Mouse (Mus musculus): ENCODE data around the gene Tango2.

Tango2 gene

GRCm38 (mm10) chr16:18347931-18348600 is at the start of gene Tango2, which contains the start of gene Arvcf:
Tango2 (minus strand) TSS chr16:18348103.
Arvcf (plus strand) TSS chr16:18348182.
- DNase-seq (ENCODE audit: low read depth, low spot score) = peak; percentile 63

- no peak for DNase-seq (ENCODE audit: low read depth, low spot score)
Observed at GRCm38 (mm10) chr16:18396791-18397621, 49.1 kb upstream of the Tango2 start.

- DNase-seq (ENCODE audit: low read depth, low spot score) = no peak
Observed at GRCm38 (mm10) chr16:18396201-18396600, 48.3 kb upstream of the Tango2 start.

DNA sequence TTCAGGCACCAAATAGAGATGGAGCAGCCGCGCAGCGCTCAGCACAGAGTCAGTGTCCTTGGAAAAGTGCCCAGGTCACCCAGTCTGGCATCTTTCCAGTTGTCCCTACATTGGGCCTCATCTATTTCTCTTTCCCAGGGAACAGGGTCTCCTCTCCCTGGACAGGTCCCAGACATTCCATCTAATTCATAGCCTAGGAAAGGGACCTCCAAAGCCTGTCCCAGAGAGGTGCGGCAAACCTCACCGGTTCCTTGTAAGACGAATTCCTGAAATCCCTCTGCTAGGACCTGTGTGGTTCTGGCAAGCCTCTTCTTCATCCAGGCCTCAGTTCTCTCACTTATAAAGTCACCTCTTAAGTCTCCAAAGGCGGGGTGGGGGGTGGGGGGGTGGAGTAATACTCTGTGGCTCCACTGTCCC is 47.7 kb upstream of the Tango2 start:
- no peak for DNase-seq (ENCODE audit: low read depth, low spot score)

DNA sequence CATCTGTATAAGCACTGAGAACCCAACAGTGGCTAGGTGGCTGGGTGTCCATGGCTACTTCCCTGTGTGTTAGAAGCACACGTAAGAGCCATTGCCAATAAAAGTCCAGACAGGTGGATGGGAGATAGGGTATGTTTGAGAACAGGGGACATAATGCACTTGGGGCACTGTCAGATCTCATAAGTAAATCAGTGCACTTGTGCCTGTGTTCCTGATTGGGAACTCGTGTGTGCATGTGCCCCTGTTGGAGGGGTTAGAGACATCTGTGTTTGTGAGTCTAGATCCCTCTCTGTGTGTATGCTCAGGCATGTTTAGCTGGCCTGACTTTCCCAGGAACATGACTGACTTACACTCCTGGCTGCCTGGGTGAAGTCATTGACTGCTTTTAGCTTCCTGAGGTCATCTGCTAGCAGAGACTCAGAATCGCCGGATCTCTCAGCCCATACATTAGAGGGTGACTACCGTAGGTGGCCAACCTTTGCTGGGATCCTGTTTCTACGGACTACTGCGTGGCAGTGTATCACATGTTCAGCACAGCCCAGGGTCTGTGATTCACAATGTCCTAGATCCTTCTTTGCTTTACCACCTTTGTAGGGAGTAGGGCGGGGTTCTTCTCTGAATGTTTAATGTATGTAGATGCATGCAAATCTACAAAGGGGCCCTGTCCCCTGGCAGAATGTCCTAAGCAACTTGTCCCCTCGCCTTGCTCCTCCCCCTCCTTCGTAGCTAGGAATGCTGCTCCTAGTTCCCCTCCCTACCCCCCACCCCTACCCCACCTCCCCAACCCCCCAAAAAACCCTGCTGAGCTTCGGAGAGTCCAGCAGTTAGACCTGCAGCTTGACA is 47.1 kb upstream of the Tango2 start:
- DNase-seq (ENCODE audit: low read depth, low spot score) = no peak

DNA sequence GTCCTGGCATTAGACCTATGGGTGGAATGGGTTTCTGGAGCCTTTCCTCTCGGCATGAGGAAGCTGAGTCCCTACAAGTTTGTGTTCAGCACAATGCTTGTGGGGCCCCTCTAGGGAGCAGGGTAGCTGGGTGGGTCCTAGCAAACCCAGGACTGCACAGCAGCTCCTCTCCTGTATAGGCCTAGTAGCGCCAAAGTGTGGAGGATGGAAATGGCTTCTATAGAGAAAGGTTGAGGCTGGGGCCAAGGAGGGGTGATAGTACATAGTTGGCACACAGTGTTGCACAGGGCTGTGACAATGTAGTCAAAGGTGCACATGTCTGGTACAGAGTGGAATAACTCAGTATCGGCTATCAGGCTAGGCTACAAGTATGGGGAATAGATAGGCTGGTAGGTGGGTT is 46.2 kb upstream of the Tango2 start:
- DNase-seq (ENCODE audit: low read depth, low spot score) = no peak

GRCm38 (mm10) chr16:18393595-18393994 is 45.7 kb upstream of the Tango2 start:
- DNase-seq (ENCODE audit: low read depth, low spot score) = no peak

DNA sequence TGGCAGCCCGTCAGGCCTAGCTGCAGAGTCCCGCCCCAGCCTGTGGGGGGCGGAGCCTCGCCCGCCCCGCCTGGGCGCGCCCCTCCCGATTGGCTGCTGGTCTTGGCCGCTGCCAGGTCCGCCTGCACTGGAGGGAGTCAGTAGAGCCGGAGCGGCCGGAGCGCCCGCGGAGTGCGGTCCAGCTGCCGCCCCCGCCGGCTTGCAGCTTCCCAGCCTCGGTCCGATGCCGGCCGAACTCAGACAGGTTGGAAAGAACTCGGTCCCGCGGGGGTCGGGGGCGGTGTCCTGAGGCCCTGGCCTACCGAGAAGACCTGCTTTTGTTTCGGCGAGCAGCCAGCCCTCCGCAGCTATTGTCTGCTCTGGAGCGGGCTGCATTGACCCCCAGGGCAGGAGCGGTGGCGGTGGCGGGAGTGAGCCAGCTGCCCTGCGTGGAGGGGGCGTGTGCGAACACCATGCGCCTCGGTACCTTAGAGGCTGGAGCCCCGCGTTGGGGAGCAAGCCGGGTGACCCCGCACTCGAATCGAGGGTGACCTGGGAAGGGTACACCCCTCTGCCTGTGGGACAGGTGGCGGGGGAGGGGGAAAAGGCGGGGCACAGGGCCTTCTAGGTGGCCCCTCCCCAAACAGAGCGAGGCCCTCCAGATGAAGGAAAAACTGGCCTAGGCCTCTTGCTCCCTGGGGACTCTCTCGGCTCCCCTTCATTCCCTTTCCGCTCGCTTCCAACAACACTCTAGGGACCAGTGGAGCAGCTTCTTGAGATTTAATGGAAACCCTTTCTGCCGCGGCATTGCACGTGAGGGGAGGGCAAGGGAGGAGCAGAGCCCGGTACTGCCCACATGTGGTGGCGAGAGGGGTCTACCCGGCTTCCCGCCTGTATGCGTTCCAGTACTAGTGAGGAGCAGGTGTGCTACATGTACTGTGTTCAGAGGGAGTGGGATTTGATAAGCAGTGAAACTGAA is 44.8 kb upstream of the Tango2 start:
- peak; percentile 80 for DNase-seq (ENCODE audit: low read depth, low spot score)

DNA sequence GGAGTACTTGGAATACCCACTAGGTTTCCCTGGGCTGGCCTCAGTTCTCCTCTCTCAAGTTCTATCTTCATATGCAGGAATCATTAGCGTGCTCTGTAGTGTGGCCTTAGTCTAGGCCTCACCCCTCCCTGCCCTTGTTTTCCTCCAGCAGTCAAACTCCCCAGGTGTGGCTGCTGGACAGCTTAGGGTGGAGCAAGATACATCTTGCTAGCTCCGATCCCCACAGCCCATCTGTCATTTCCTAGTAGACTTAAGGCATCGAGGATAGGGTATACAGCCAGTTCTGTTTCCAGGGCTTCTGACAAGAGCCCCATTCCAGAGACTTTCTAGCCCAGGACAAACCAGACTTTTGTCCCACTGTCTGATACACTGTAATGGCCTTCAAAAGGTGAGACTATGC is 43.8 kb upstream of the Tango2 start:
- no peak for DNase-seq (ENCODE audit: low read depth, low spot score)

GRCm38 (mm10) chr16:18391127-18391526 is 43.2 kb upstream of the Tango2 start:
- DNase-seq (ENCODE audit: low read depth, low spot score) = no peak

GRCm38 (mm10) chr16:18390399-18390798 is 42.5 kb upstream of the Tango2 start:
- DNase-seq (ENCODE audit: low read depth, low spot score) = no peak

GRCm38 (mm10) chr16:18388583-18389435 is 40.9 kb upstream of the Tango2 start:
- no peak for DNase-seq (ENCODE audit: low read depth, low spot score)

GRCm38 (mm10) chr16:18387704-18388582 is 40.0 kb upstream of the Tango2 start:
- DNase-seq (ENCODE audit: low read depth, low spot score) = no peak

GRCm38 (mm10) chr16:18386972-18387371 is 39.1 kb upstream of the Tango2 start:
- DNase-seq (ENCODE audit: low read depth, low spot score) = no peak

DNA sequence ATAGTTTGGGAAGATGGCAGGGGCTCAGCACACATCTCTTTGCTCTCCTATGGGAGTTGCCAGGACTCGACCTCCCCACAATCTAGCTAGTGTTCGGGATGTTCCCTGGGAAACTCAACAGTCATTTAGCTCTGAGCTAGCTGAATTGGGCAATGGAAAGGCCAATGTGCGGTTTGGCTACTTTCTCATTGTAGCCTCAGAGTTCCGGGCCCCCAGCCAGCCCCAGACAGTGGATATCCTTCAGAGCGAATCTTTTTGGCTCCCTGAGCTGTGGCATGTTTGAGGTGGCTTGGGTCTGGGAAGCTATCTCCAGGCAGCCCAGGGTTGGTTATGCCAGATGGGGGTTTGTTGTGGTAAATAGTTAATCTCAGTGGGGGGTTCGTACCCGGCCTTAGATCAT is 38.5 kb upstream of the Tango2 start:
- no peak for DNase-seq (ENCODE audit: low read depth, low spot score)

- DNase-seq (ENCODE audit: low read depth, low spot score) = no peak
Observed at GRCm38 (mm10) chr16:18385411-18385810, 37.5 kb upstream of the Tango2 start.

DNA sequence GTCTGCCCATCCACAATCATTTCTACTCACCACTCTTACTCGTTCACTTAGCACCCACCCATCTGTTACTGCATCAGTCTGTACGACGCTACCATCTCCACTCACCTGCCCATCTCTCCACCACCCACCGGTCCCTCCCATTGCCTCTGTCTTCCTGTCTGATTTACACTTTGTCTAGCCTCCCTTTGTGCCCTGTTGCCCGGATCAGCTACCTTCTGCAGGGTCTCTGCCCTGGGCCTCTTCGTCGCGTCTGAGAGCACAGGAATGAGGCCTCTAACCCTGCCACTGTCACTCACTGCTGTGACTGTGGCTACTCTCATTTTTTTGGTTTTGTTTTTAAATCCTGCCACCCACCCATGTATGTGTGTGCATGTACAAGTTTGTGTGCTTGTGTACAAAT is 36.8 kb upstream of the Tango2 start:
- DNase-seq (ENCODE audit: low read depth, low spot score) = no peak

DNA sequence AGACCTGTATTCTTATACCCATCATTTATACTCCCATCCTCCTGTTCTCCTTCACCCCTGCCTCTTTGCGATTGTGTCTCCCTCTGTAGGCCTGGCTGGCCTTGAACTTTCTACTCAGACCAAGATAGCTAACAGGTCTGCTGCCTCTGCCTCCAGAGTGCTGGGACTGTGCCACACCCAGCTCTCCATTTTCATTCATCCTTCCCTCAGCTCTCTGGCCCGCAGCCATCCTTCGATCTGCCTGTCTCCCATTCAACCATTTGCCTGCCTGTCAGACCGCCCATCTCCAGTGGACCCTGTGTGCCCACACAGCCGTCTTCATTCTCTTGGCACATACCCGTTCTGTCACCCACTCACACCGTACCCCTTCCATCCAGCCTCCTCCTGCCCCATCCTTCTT is 36.3 kb upstream of the Tango2 start:
- DNase-seq (ENCODE audit: low read depth, low spot score) = no peak

DNA sequence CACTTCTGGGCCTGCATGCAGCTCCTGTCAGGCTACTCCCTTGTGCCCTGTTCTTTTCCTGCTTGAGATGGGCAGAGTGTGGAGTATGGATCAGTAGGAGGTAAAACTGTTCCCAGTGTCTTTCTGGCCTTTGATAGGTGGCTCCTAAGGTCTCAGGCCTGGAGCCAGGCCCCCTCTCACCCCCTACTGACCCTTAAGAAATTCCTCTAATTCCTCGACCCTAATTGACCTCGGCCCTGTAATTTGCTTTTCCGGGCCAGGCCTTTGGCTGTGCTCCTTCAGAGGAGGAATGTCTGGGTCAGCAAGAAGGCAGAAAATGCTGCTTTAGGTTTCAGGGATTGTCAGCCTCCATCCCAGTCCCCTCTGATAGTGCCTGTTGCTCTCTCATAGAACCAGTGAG is 35.9 kb upstream of the Tango2 start:
- no peak for DNase-seq (ENCODE audit: low read depth, low spot score)

All from CD4-positive helper T cell, adult 2 months (primary cell).